Mouse (Mus musculus) liver, postnatal 0 days (tissue): Measurements from ENCODE around the gene Ubr3. TPM values are rescaled to one million over a fixed set of nuclear protein-coding genes. Genes with fewer than 3 reads are reported as not detected.

ENCODE experiments used
- ATAC-seq: fragments of 200-750 bp; cut with Nextera tagmentation; 2 replicates; pipeline ENCODE4 v1.8.0; 2017; ENCODE audit warnings: mild to moderate bottlenecking, moderate library complexity
- DNase-seq: peaks from one replicate; pipeline ENCODE4 v3.0.0-alpha.2; 2016
- H3K27ac ChIP-seq: fragments of 300-500 bp; sonication (generic); 2 replicates; pipeline ENCODE4 v1.5.1; 2014; ENCODE audit warnings: antibody characterized with exemption, moderate library complexity, mild to moderate bottlenecking, low read depth
- H3K27me3 ChIP-seq: fragments of 300-500 bp; sonication (generic); 2 replicates; pipeline ENCODE4 v1.6.1; 2014; ENCODE audit warnings: low read length, control low read depth, mixed read lengths; ENCODE audit not compliant: insufficient read depth
- H3K36me3 ChIP-seq: fragments of 300-500 bp; sonication (generic); replicated peaks from 2 replicates; pipeline ENCODE4 v1.6.1; 2014; ENCODE audit warnings: mild to moderate bottlenecking, control low read depth, low read length, moderate library complexity, mixed read lengths; ENCODE audit not compliant: insufficient read depth
- H3K4me1 ChIP-seq: fragments of 300-500 bp; sonication (generic); 2 replicates; pipeline ENCODE4 v1.6.1; 2014; ENCODE audit warnings: antibody characterized with exemption, mild to moderate bottlenecking, control low read depth; ENCODE audit not compliant: insufficient read depth
- H3K4me2 ChIP-seq: fragments of 300-500 bp; sonication (generic); 2 replicates; pipeline ENCODE4 v1.6.1; 2014; ENCODE audit warnings: low read depth, mild to moderate bottlenecking, low read length, moderate library complexity, mixed read lengths
- H3K4me3 ChIP-seq: fragments of 300-500 bp; sonication (generic); 2 replicates; pipeline ENCODE4 v1.5.1; 2014; ENCODE audit warnings: low read depth, low read length
- H3K9ac ChIP-seq: fragments of 300-500 bp; sonication (generic); replicated peaks from 2 replicates; pipeline ENCODE4 v1.6.1; 2014; ENCODE audit warnings: mild to moderate bottlenecking, moderate library complexity
- H3K9me3 ChIP-seq: fragments of 300-500 bp; sonication (generic); 2 replicates; pipeline ENCODE4 v1.6.1; 2016; ENCODE audit warnings: mild to moderate bottlenecking, control low read depth, low read length, mixed read lengths
- CTCF ChIP-seq: sonication (generic); IDR thresholded peaks from 2 replicates; pipeline ENCODE4 v1.5.1; 2016; ENCODE audit warnings: antibody characterized with exemption, low read depth
- EP300 ChIP-seq: IDR thresholded peaks from 2 replicates; pipeline ENCODE4 v1.6.1; 2016; ENCODE audit warnings: antibody characterized with exemption, low read depth, mild to moderate bottlenecking
- WGBS: fragments of 180-500 bp; shearing (Covaris S2); extraction: QIAGEN DNeasy Blood & Tissue Kit; methylation state at CpG from one replicate; pipeline ENCODE4 v1.1.7; 2014; ENCODE audit not compliant: insufficient replicate concordance; 5-methylcytosine and 5-hydroxymethylcytosine counted together
- polyA plus RNA-seq: library from polyadenylated mRNA; unstranded; fragments of >200 nt; fragmentation: Nextera tagmentation; extraction: Ambion mirVana; gene quantifications from 2 replicates; pipeline ENCODE4 v1.2.1, GENCODE M21; 2015

Gene Ubr3
- polyA plus RNA-seq, 1 experiment from 2014 or later = 5.7 TPM

DNA sequence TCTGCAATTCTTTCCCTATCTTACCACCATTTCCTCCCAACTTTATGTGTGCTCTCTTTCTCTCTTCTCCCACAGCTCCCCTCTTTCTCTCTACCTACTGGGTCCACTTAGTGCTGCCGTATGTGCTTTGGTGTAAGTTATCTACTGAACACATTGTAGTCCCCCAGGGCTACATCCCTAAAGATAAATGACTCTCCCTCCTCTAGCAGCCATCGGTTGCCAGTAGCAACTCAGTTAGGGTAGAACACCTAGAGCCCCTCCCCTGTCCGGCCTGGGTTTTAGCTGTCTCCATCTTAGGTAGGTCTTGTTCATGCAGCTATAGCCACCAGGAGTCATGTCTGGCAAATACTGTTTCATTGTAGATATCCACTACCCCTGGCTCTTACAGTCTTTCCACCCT, 27.9 kb downstream of the Ubr3 start:
- DNase-seq = peak; percentile 16
- H3K27ac ChIP-seq = no peak overlapping the region
- no peaks in the 10 kb centered on the region for H3K27me3 ChIP-seq
- H3K4me2 ChIP-seq = no peak overlapping the region; the same call in 1 of the 2 replicates
- no peaks in the 10 kb centered on the region for H3K9me3 ChIP-seq
- WGBS = 62% methylated on average over 3 of the region's 3 CpGs
- H3K36me3 ChIP-seq = peaks cover 45% of the 10 kb centered on the region
- no peak overlapping the region for H3K4me3 ChIP-seq
- H3K9ac ChIP-seq = no peak overlapping the region
- ATAC-seq = peak; percentile 40
- no peak for TF ChIP-seq CTCF
- 0 out of 2 replicates have a peak, but pooled peaks have one; percentile 32 for TF ChIP-seq EP300
- peaks cover 3% of the 10 kb centered on the region; the same call in 1 of the 2 replicates for H3K4me1 ChIP-seq

DNA sequence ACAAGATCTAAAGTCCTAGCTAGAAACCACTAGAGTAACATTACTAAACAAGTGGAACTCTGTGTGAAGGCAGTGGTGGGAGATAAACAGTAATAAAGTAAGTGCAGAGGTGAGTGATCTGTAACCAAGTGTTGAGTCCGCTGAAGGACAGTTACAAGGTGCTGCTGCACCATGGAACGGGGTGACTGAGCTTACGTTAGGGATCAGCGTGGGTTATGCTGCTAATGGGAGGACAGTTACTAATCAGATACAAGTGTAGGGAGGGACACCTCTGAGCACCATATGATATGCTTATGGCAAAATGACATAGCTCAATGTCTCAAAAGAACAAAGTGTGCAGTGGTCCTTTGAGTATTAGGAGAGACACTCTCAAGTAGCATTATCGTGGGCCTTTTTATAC, 39.3 kb downstream of the Ubr3 start:
- no peaks in the 10 kb centered on the region for H3K9me3 ChIP-seq
- no peak overlapping the region for H3K9ac ChIP-seq
- H3K4me2 ChIP-seq = no peak overlapping the region
- no peaks in the 10 kb centered on the region for H3K4me1 ChIP-seq
- TF ChIP-seq CTCF = no peak
- no peak for TF ChIP-seq EP300
- 79% methylated on average over 5 of the region's 5 CpGs for WGBS
- peaks cover 15% of the 10 kb centered on the region for H3K36me3 ChIP-seq
- DNase-seq (no peak), ATAC-seq (no peak)
- no peaks in the 10 kb centered on the region for H3K27me3 ChIP-seq
- H3K4me3 ChIP-seq = no peak overlapping the region
- no peak overlapping the region for H3K27ac ChIP-seq

DNA sequence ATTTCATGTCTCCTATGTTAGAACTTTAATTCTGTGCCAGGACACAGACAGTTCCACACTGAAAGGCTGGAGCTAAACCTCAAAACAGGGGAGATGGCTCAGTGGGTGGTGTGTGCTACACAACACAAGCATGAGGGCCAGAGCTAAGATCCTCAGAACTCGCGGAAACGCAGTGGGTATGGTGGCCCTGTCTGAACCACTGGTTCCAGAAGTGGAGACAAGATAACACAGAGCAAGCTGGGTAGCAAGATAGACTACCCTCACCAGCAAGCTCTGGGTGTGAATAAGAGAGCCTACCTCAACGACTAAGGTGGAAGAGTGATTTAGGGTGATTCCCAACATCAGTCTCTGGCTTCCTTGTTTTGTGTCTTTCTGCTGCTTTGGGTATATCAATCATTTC, 42.2 kb downstream of the Ubr3 start:
- TF ChIP-seq CTCF (no peak), EP300 (peak; percentile 84)
- DNase-seq (peak; percentile 22), ATAC-seq (peak; percentile 99)
- Histone ChIP-seq H3K27ac (no peak overlapping the region), H3K36me3 (peaks cover 15% of the 10 kb centered on the region), H3K4me2 (no peak overlapping the region), H3K27me3 (no peaks in the 10 kb centered on the region), H3K4me3 (no peak overlapping the region), H3K9me3 (no peaks in the 10 kb centered on the region), H3K9ac (no peak overlapping the region), H3K4me1 (no peaks in the 10 kb centered on the region)
- WGBS = 62% methylated on average over 4 of the region's 4 CpGs

DNA sequence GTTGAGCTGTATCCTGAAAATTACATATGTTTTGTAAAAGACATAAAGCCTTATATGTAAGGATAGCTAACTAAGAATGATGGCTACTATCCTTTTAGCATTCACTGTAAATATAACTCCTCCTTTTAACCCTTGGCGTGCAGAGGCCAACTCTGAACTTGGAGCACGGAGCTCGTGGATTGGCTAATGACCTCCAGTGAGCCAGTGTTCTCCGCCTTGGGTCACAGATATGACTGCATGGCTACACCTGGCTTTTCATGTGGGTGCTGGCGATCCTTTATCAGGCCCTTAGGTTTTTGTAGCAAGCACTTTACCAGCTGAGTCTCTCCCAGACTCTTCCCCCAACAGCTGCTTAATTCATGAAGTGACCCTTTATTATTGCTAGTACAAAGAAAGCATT, 42.6 kb downstream of the Ubr3 start:
- H3K9ac ChIP-seq = no peak overlapping the region
- H3K36me3 ChIP-seq = peaks cover 15% of the 10 kb centered on the region
- 79% methylated on average over 5 of the region's 5 CpGs for WGBS
- ATAC-seq = no peak
- no peaks in the 10 kb centered on the region for H3K27me3 ChIP-seq
- no peak for TF ChIP-seq CTCF
- TF ChIP-seq EP300 = no peak
- no peak overlapping the region for H3K4me2 ChIP-seq
- no peak overlapping the region for H3K4me3 ChIP-seq
- H3K9me3 ChIP-seq = no peaks in the 10 kb centered on the region
- no peaks in the 10 kb centered on the region for H3K4me1 ChIP-seq
- no peak overlapping the region for H3K27ac ChIP-seq
- DNase-seq = no peak

GRCm38 (mm10) chr2:69941391-69942030, 44.5 kb downstream of the Ubr3 start:
- Histone ChIP-seq H3K9ac (no peak overlapping the region), H3K36me3 (peaks cover 15% of the 10 kb centered on the region), H3K4me1 (no peaks in the 10 kb centered on the region), H3K4me2 (no peak overlapping the region), H3K4me3 (no peak overlapping the region), H3K27ac (no peak overlapping the region), H3K27me3 (no peaks in the 10 kb centered on the region), H3K9me3 (no peaks in the 10 kb centered on the region)
- WGBS = 91% methylated on average over 4 of the region's 4 CpGs
- ATAC-seq = no peak
- no peak for DNase-seq
- TF ChIP-seq EP300 (no peak), CTCF (no peak)

DNA sequence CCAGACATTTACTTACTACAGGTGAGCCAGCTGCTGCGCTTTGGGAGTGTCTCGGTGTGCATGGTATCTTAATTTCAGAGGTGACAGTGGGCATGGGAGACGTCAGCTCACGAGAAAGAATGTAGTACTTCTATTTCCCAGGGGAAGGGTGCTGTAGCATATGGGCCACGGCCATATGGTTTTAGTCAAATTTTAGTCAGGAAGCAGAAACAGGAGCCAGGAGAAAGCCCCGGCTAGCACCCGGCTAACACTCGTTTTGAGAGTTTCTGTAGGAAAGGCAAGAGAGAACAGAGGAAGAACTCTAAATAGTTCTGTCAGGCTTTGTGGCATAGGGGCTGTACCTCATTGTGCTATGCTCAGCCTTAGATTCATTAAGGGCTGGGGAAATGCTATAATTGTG, 55.8 kb downstream of the Ubr3 start:
- Histone ChIP-seq H3K9ac (no peak overlapping the region), H3K36me3 (peaks cover 31% of the 10 kb centered on the region), H3K4me1 (no peaks in the 10 kb centered on the region), H3K4me3 (no peak overlapping the region), H3K9me3 (no peaks in the 10 kb centered on the region), H3K27me3 (no peaks in the 10 kb centered on the region), H3K4me2 (no peak overlapping the region), H3K27ac (no peak overlapping the region)
- TF ChIP-seq EP300 (no peak), CTCF (no peak)
- ATAC-seq = no peak
- no peak for DNase-seq
- WGBS = 92% methylated on average over 8 of the region's 8 CpGs
